Mouse (Mus musculus) cerebellum, postnatal 25 days (tissue): ENCODE results near the gene Ror2.

Source experiments
- DNase-seq, 2 experiments: peaks; one replicate each; pipeline ENCODE4 v3.0.0; 2021; ENCODE audit warnings: mixed read lengths in 2 of 2

The Ror2 gene

DNA sequence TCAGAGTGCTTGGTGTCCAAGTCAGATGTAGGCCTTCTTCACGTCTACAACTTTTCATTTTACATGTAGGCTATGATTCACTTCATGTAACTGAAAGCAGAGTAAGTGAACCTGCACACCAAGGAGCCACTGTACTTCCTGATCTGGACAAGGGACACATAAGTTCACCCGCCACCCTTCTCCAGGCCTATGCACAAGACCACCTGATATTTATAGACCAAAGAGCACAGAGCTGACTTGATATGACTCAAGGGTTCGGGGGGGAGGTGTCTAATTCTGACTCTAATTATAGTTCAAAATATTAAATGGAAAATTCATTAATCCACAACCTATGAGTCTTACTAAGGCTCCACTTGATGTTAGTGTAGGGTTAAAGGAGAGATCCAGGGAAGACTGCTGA, 14.3 kb downstream of the Ror2 start:
- no peak for DNase-seq

DNA sequence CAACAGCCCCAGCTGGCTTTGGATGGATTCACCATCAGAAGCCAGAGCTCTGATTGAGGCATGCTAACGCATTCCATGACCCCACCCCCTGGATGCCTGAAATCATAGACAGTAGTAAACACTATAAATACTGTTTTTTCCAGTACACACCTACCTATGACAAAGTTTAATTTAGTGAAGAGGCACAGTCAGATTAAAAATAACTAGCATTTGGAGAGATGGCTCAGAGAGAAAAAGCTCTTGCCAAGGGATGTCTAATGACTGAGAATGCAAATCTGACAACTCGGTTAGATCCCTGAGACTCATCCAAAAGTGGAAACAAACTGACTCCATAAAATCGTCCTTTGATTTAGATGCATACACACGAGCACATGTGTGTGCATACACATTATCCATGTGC, 15.4 kb downstream of the Ror2 start:
- no peak for DNase-seq

DNA sequence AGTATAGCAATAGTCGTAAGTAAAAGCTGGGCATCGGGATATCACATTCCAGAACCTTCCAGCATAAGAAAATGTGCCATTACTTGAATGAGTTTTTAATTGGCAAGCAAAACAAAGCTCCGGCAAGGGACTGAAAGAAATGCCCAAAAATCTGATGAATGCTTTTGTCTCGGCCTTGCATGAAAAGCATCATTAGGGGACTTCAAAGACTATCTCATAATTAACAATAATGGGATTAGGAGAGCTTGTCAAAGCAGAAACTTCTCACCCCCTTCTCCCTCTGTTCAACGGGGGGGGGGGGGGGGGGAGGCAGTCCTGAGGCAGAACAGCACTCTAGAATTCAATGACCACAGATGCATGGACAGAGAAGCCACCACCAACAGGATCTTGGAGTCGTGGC, 17.4 kb downstream of the Ror2 start:
- DNase-seq = no peak

- DNase-seq = no peak
Measured at GRCm38 (mm10) chr13:53267849-53268248, 18.1 kb downstream of the Ror2 start.

DNA sequence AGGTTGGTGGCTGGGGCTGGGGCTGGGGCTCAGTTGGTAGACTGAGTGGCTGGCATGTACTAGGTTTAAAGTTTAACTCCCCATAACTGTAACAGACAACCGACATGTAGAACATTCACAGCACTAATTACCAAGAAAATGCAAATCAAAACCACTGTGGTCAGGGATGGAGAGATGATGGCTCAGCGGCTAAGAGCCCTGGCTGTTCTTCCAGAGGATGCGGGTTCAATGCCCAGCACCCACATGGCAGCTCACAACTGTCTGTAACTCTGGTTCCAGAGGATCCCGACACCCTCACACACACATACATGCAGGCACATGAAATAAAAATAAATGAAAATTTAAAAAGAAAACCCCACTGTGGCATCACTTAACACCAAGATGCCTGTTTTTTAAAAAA, 18.8 kb downstream of the Ror2 start:
- no peak for DNase-seq

DNA sequence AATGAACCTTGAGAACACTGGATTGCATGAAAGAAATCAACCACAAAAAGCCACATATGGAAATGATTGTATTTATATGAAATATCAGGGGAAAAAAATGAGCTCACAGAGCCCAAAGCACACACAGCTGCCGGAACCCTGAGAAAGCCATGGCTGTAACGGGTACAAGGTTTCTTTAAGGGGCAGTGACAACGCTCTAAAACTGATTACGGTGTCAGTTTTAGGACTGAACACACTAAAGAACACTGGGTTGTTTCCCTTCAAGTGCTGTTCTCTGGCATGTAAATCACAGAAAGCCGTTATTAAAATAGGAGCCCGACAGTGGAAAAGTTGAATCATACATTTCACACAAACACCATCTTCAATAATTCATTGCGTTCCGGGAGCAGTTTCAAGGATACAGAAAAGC, 19.4 kb downstream of the Ror2 start:
- no peak for DNase-seq

DNA sequence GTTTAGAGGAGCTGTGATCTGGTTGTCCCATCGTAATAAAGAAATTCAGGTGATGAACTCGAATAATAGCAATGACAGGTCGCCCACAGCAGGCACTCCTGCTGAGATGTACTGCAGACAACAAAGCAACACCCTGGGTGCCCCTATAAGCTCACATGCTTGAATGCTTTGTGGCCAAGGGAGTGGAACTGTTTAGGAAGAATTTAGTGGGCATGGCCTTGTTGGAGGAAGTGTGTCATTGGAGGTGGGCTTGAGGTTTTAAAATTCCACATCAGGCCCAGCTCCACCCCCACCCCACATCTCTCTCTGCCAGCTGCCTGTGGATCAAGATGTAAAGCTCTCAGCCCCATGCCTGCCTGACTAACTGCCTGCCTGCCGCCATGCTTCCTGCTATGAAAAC, 21.0 kb downstream of the Ror2 start:
- no peak for DNase-seq

DNA sequence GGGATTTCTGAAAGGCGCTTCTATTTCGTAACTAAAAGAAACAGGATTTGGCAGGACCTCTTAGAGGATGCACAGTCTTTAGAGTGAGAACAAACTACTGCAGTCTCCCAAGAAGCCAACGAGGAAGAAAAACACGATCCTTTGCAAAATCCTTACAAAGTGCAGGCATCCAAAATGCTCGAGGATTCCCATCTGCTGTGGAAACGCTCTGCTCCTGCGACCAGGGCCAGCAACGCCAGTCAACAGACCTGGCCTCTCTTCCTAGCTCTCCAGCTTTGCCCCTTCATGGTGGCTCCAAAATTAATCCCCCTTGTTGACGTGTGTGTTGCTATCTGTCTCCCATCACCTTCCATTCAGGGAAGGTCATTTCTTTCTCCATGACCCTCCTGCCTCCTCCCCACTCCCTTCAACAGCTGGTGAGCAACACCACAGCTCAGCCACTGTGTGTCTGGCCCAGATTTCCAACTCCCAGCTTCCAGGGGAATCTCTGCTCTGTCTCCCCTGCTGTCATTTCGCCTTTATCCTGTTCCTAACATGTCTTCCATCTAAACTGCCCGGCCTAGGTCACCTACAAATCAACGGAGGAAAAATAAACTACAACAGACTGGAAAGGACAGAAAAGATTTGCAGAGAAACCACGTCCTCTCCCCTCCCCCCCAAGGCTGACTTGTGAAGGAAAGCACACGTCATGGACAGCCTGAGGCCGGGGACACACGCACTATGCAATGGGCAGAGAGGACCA, 23.2 kb downstream of the Ror2 start:
- no peak for DNase-seq

GRCm38 (mm10) chr13:53261106-53261771, 24.7 kb downstream of the Ror2 start:
- no peak for DNase-seq

- DNase-seq = no peak
Measured at GRCm38 (mm10) chr13:53258943-53259342, 27.0 kb downstream of the Ror2 start.

DNA sequence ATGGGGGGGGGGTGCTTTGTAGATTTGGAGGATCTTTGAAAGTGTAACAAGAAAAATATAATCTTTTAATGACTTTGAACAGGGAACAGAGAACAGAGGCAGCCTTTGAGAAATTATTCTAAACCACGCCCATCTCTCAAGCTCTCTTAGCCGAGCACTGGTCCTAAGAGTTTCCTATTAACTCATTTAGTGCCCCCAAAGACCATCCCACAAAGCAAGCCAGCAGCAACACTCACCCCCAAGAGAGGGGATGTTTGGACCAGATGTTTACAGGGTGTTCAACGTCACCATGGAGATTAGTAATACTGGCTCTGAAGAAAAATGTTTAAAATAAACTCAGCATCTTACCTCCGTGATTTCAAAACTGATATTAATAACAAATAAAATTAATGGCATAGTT, 27.4 kb downstream of the Ror2 start:
- no peak for DNase-seq

DNA sequence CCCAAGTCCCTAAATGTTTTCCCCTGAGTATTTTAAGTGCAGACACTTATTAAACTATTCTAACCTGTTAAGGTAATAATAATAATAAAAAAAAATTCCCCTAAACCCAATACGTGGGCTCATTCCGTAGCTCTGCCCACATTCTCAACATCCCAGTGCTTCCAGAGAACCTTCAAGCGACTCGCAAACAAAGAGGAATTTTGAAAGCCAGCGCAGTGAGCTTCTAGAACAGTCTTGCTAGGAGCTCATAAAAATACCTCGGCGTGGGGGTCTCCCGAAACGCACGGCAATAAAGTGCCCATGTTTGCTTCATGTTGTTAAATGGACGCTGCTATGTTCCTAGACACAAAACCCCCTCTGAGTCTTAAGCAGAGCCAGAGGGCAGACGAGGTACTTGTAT, 32.7 kb downstream of the Ror2 start:
- no peak for DNase-seq

GRCm38 (mm10) chr13:53248586-53249401, 37.1 kb downstream of the Ror2 start:
- no peak for DNase-seq

DNA sequence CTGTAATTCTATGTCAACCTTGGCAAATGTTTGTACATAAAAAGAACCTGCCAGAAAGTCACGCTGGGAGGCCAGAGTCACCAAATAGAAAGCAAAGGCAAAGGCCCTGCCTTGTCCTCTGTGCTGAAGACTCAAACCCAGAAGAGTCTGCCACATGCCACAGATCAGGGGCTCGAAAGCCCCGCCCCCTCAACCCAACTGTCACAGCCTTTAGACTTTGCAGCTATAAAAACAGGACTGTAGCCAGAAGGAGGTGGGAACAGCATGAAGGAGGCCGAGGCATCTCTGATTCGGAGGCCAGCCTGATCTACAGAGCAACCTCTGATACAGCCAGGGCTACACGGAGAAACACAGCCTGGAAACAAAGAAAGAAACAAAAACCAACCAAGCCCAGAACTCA, 37.8 kb downstream of the Ror2 start:
- no peak for DNase-seq

GRCm38 (mm10) chr13:53247175-53247574, 38.7 kb downstream of the Ror2 start:
- DNase-seq = no peak

DNA sequence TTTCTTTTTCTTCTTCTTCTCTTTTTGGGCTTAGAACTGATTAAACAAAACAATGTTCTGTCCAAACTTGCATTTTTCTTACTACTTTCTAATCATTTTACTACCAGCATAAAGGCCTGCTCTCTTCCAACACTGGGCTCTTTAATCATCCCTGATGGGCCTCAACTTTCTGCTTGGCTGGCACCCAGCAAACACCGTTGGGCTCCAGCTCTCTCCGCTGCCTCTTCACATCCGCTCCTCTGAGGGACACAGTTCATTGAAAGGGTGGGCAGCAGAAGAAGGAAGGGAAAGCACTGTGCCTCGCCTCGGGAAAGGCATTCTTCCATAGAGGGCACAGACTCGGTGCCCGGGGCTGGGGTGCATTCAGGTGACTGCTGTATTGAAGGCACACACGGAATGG, 41.8 kb downstream of the Ror2 start:
- no peak for DNase-seq

DNA sequence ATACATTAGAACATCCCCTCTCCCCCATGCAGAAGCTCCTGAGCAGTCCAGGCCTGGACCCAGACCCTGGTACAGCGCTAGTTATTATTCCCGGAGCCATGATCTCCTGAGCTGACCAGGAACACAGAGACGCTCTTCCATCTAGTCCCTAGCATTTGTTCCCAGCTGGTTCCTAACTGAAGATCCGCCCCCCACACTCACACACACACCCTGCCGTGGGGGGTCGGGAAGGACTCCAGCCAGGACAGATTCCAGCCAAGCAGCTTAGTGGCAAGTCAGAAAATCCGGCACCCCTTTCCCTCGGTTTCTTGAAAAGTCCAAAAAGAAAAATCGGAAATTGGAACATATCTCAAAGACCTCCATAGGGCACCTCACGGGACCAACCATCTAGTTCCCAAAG, 48.5 kb downstream of the Ror2 start:
- no peak for DNase-seq

- DNase-seq = peak; percentile 9 to 30
Measured at GRCm38 (mm10) chr13:53236434-53237401, 49.2 kb downstream of the Ror2 start.

DNA sequence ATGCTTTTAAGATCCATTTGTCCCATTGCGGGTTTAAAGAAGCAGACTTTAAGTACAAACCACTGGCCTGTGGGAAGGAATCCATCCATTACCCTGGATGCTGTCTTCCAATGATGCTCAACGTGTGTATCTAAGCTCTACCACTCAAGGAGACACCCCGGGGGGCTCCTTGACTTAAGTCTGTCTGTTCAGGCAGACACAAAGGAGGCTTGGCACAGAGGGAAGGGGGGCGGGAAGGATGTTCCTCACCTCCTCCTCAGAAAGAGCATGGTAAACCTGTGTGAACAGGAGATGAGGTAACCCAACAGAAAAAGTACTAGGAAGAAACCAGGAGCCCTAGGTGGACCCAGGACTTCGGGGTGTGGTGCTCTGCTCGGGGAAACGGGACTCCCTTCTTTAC, 50.0 kb downstream of the Ror2 start:
- no peak for DNase-seq

- DNase-seq = no peak
Measured at GRCm38 (mm10) chr13:53234844-53235243, 51.1 kb downstream of the Ror2 start.

DNA sequence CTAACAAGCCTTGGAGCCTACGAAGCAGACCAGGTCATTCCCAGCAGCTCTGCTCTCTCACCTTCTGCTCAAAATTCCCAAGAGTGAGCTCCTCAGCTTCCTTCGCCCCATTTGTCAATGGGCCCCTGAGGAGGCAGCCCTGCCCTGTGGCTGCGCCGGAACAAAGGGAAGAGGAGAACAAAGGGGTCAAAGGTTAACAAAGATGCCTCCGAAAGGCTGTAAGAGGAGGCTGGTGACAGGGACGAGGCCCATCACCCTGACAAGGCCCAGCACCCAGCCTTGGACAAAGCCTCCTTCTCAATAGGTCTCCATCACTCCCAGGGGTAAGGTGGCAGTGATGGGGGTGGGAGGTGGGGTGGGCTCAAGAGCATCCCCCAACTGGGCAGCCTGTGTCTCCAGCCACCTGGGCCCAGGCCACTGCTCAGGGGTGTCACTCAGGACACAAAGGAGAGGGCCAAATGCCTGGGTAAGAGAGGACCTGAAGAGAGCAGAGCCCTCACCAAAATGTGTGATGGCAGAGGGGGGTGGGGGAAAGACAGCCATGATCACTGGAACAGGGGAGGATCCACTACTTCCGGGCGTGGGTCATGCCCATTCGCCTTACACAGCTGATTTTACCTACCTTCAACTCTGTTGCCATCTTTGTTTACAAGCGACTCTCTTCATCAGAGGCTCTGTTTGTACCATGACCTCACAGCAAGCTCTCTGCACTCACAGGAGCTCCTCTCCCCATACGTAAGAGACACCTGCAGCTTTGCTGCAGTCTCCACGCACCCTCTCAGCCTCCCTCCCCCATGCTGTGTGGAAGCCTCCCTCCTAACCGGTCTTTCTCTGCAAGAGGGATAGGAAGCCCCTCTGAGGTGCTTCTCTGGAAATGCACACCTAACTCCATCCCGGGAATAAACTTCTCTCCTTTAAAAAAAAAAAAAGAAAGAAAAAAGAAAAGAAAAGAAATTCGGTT, 51.8 kb downstream of the Ror2 start:
- DNase-seq = no peak
